Mouse (Mus musculus) heart, postnatal 0 days (tissue): ENCODE data around the gene Tbx2. TPM values are rescaled to one million over a fixed set of nuclear protein-coding genes. Genes with fewer than 3 reads are reported as not detected.
A peak's percentile ranks its signal among the peaks of the same experiment; 100 is the strongest.

ENCODE experiments used
- ATAC-seq: fragments of 200-750 bp; cut with Nextera tagmentation; 2 replicates; pipeline ENCODE4 v1.8.0; 2017; ENCODE audit warnings: low read depth, moderate number of reproducible peaks, moderate library complexity; ENCODE audit not compliant: insufficient read depth
- DNase-seq: peaks from one replicate; pipeline ENCODE4 v3.0.0-alpha.2; 2016; ENCODE audit warnings: low spot score
- H3K27ac ChIP-seq: fragments of 300-500 bp; sonication (generic); 2 replicates; pipeline ENCODE4 v1.5.1; 2014; ENCODE audit warnings: low read depth, mild to moderate bottlenecking
- H3K27me3 ChIP-seq: fragments of 300-500 bp; sonication (generic); 2 replicates; pipeline ENCODE4 v1.6.1; 2014; ENCODE audit warnings: low read length, mixed read lengths; ENCODE audit not compliant: control insufficient read depth, insufficient read depth
- H3K36me3 ChIP-seq: fragments of 300-500 bp; sonication (generic); replicated peaks from 2 replicates; pipeline ENCODE4 v1.6.1; 2014; ENCODE audit warnings: low read length, mixed read lengths; ENCODE audit not compliant: control insufficient read depth, insufficient read depth
- H3K4me1 ChIP-seq: fragments of 300-500 bp; sonication (generic); 2 replicates; pipeline ENCODE4 v1.6.1; 2014; ENCODE audit warnings: antibody characterized with exemption; ENCODE audit not compliant: control insufficient read depth, insufficient read depth
- H3K4me2 ChIP-seq: fragments of 300-500 bp; sonication (generic); 2 replicates; pipeline ENCODE4 v1.6.1; 2014; ENCODE audit warnings: low read depth, mild to moderate bottlenecking, low read length, moderate library complexity
- H3K4me3 ChIP-seq: fragments of 300-500 bp; sonication (generic); 2 replicates; pipeline ENCODE4 v1.5.1; 2014; ENCODE audit warnings: low read depth, low read length
- H3K9ac ChIP-seq: fragments of 300-500 bp; sonication (generic); replicated peaks from 2 replicates; pipeline ENCODE4 v1.6.1; 2014; ENCODE audit warnings: low read depth, low read length, mixed read lengths
- H3K9me3 ChIP-seq: fragments of 300-500 bp; sonication (generic); replicated peaks from 2 replicates; pipeline ENCODE4 v1.6.1; 2016; ENCODE audit warnings: low read length; ENCODE audit not compliant: control insufficient read depth
- CTCF ChIP-seq: IDR thresholded peaks from 2 replicates; pipeline ENCODE4 v1.5.1; 2016; ENCODE audit warnings: antibody characterized with exemption, control low read depth, low read depth
- EP300 ChIP-seq: IDR thresholded peaks from 2 replicates; pipeline ENCODE4 v1.6.1; 2016; ENCODE audit warnings: antibody characterized with exemption, low read depth
- WGBS: fragments of 180-500 bp; shearing (Covaris S2); extraction: QIAGEN DNeasy Blood & Tissue Kit; methylation state at CpG from one replicate; pipeline ENCODE4 v1.1.7; 2014; 5-methylcytosine and 5-hydroxymethylcytosine counted together
- polyA plus RNA-seq: library from polyadenylated mRNA; unstranded; fragments of >200 nt; fragmentation: Nextera tagmentation; extraction: Ambion mirVana; gene quantifications from 2 replicates; pipeline ENCODE4 v1.2.1, GENCODE M21; 2015
- total RNA-seq: library from RNA; depleted of rRNA; stranded (reverse); fragments of >200 nt; gene quantifications from 2 replicates; pipeline ENCODE4 v1.2.3, GENCODE M21; 2014; ENCODE audit warnings: low replicate concordance

The Tbx2 gene
- total and polyA plus RNA-seq, 2 experiments from 2014 or later, result 1.3 to 8.5 TPM

- H3K4me3 ChIP-seq, result peak overlapping the region; percentile 61; the same call in 1 of the 2 replicates
- DNase-seq, result no peak
- no peak overlapping the region for H3K9ac ChIP-seq
- H3K27me3 ChIP-seq, result peaks cover 91% of the 10 kb centered on the region
- ATAC-seq, result no peak
- TF ChIP-seq EP300 (no peak), CTCF (peak; percentile 27)
- WGBS, result 13% methylated on average over 17 of the region's 17 CpGs
- H3K36me3 ChIP-seq, result no peaks in the 10 kb centered on the region
- 0 out of 2 replicates have a peak overlapping the region, but pooled peaks have one; percentile 12 for H3K4me2 ChIP-seq
- H3K4me1 ChIP-seq, result peaks cover 12% of the 10 kb centered on the region; the same call in 1 of the 2 replicates
- no peak overlapping the region for H3K27ac ChIP-seq
- no peaks in the 10 kb centered on the region for H3K9me3 ChIP-seq
Measured at GRCm38 (mm10) chr11:85830901-85831341, 1.4 kb upstream of the Tbx2 start.

GRCm38 (mm10) chr11:85831656-85832230 lies 608 bp upstream of the Tbx2 start:
- DNase-seq, result no peak
- H3K4me3 ChIP-seq, result peak overlapping the region; percentile 61
- peaks cover 91% of the 10 kb centered on the region for H3K27me3 ChIP-seq
- no peak for ATAC-seq
- peak overlapping the region; percentile 58 for H3K27ac ChIP-seq
- no peaks in the 10 kb centered on the region for H3K36me3 ChIP-seq
- peaks cover 12% of the 10 kb centered on the region; the same call in 1 of the 2 replicates for H3K4me1 ChIP-seq
- 2% methylated on average over 33 of the region's 33 CpGs for WGBS
- H3K9ac ChIP-seq, result peak overlapping the region; percentile 65
- no peaks in the 10 kb centered on the region for H3K9me3 ChIP-seq
- peak overlapping the region; percentile 83 for H3K4me2 ChIP-seq
- TF ChIP-seq CTCF (no peak), EP300 (no peak)

- TF ChIP-seq EP300 (no peak), CTCF (no peak)
- H3K27me3 ChIP-seq, result peaks cover 92% of the 10 kb centered on the region
Measured at GRCm38 (mm10) chr11:85833081-85833521, 750 bp downstream of the Tbx2 start.

GRCm38 (mm10) chr11:85833761-85834385 lies 1.5 kb downstream of the Tbx2 start:
- 27% methylated on average over 11 of the region's 11 CpGs for WGBS
- Histone ChIP-seq H3K36me3 (no peaks in the 10 kb centered on the region), H3K4me2 (peak overlapping the region; percentile 83), H3K27ac (peak overlapping the region; percentile 74), H3K27me3 (peaks cover 94% of the 10 kb centered on the region), H3K4me1 (peaks cover 16% of the 10 kb centered on the region; the same call in 1 of the 2 replicates), H3K9ac (peak overlapping the region; percentile 5; the same call in 1 of the 2 replicates), H3K9me3 (no peaks in the 10 kb centered on the region), H3K4me3 (peak overlapping the region; percentile 61)
- DNase-seq (no peak), ATAC-seq (no peak)
- TF ChIP-seq CTCF (no peak), EP300 (no peak)

More at GRCm38 (mm10) chr11:85833081-85833521, 750 bp downstream of the Tbx2 start:
- Histone ChIP-seq H3K27ac (peak overlapping the region; percentile 74), H3K9me3 (no peaks in the 10 kb centered on the region), H3K4me3 (peak overlapping the region; percentile 61), H3K4me1 (peaks cover 16% of the 10 kb centered on the region; the same call in 1 of the 2 replicates), H3K36me3 (no peaks in the 10 kb centered on the region), H3K9ac (peak overlapping the region; percentile 65), H3K4me2 (peak overlapping the region; percentile 83)
- 1% methylated on average over 38 of the region's 54 CpGs for WGBS
- ATAC-seq, result no peak
- no peak for DNase-seq

GRCm38 (mm10) chr11:85834386-85834931 lies 2.1 kb downstream of the Tbx2 start:
- Histone ChIP-seq H3K27me3 (peaks cover 94% of the 10 kb centered on the region), H3K9me3 (no peaks in the 10 kb centered on the region), H3K36me3 (no peaks in the 10 kb centered on the region), H3K4me2 (peak overlapping the region; percentile 83), H3K4me3 (peak overlapping the region; percentile 61), H3K4me1 (peaks cover 16% of the 10 kb centered on the region; the same call in 1 of the 2 replicates), H3K9ac (0 out of 2 replicates have a peak overlapping the region, but pooled peaks have one; percentile 5), H3K27ac (no peak overlapping the region)
- TF ChIP-seq EP300, result no peak
- no peak for TF ChIP-seq CTCF
- ATAC-seq (no peak), DNase-seq (no peak)
- 43% methylated on average over 17 of the region's 17 CpGs for WGBS
